Mouse (Mus musculus) brain, embryonic 14.5 days (tissue): Measurements from ENCODE around the gene Trim7. TPM values are rescaled to one million over a fixed set of nuclear protein-coding genes. Genes with fewer than 3 reads are reported as not detected.

Source experiments
- DNase-seq: peaks from one replicate; pipeline ENCODE4 v3.0.0-alpha.2; 2011; ENCODE audit warnings: low read depth
- CTCF ChIP-seq: fragments of 200-500 bp; IDR thresholded peaks from 2 replicates; pipeline ENCODE4 v1.5.1; 2012; ENCODE audit warnings: inconsistent platforms, mild to moderate bottlenecking, moderate library complexity, borderline replicate concordance; ENCODE audit not compliant: insufficient read depth, insufficient read length; ENCODE audit errors: extremely low read depth
- POLR2A ChIP-seq: fragments of 200-500 bp; IDR thresholded peaks from 2 replicates; pipeline ENCODE4 v1.6.1; 2012; ENCODE audit warnings: mild to moderate bottlenecking, inconsistent platforms, borderline replicate concordance; ENCODE audit not compliant: poor library complexity, insufficient read depth, insufficient read length, severe bottlenecking; ENCODE audit errors: extremely low read depth
- polyA plus RNA-seq: library from polyadenylated mRNA; depleted of rRNA; stranded (reverse); fragments of >200 nt; gene quantifications from 2 replicates; pipeline ENCODE4 v1.2.3, GENCODE M21; 2012

Trim7 gene
- polyA plus RNA-seq, 1 experiment = 2.8 TPM

GRCm38 (mm10) chr11:48807563-48808303 is 18.2 kb upstream of the Trim7 start:
- DNase-seq = no peak
- no peak for TF ChIP-seq CTCF
- TF ChIP-seq POLR2A = no peak

GRCm38 (mm10) chr11:48808304-48808646 is 17.7 kb upstream of the Trim7 start:
- no peak for DNase-seq
- no peak for TF ChIP-seq POLR2A
- TF ChIP-seq CTCF = no peak

- no peak for TF ChIP-seq POLR2A
- TF ChIP-seq CTCF = no peak
- peak; percentile 37 for DNase-seq
Observed at GRCm38 (mm10) chr11:48808737-48809433, 17.1 kb upstream of the Trim7 start.

- TF ChIP-seq CTCF (no peak), POLR2A (no peak)
- no peak for DNase-seq
Observed at GRCm38 (mm10) chr11:48809434-48809830, 16.5 kb upstream of the Trim7 start.

GRCm38 (mm10) chr11:48810142-48810541 is 15.8 kb upstream of the Trim7 start:
- no peak for DNase-seq
- TF ChIP-seq CTCF (no peak), POLR2A (no peak)

GRCm38 (mm10) chr11:48813782-48814181 is 12.2 kb upstream of the Trim7 start:
- TF ChIP-seq POLR2A = no peak
- no peak for TF ChIP-seq CTCF
- DNase-seq = no peak

- TF ChIP-seq CTCF (no peak), POLR2A (no peak)
- no peak for DNase-seq
Observed at GRCm38 (mm10) chr11:48815851-48816250, 10.1 kb upstream of the Trim7 start.

GRCm38 (mm10) chr11:48816281-48816781 is 9.6 kb upstream of the Trim7 start:
- DNase-seq = peak; percentile 79
- TF ChIP-seq CTCF = no peak
- no peak for TF ChIP-seq POLR2A

- TF ChIP-seq CTCF (no peak), POLR2A (no peak; the same call in 1 of the 2 replicates)
- peak; percentile 100 for DNase-seq
Observed at GRCm38 (mm10) chr11:48816800-48817665, 8.9 kb upstream of the Trim7 start, which contains the start of gene Trim41. Trim41 (minus strand) TSS chr11:48817353.

- DNase-seq = no peak
Observed at GRCm38 (mm10) chr11:48817794-48818193, 8.1 kb upstream of the Trim7 start.

GRCm38 (mm10) chr11:48818346-48818745 is 7.6 kb upstream of the Trim7 start:
- no peak for TF ChIP-seq CTCF
- no peak for TF ChIP-seq POLR2A
- peak; percentile 96 for DNase-seq

More at GRCm38 (mm10) chr11:48817794-48818193, 8.1 kb upstream of the Trim7 start:
- TF ChIP-seq POLR2A (no peak), CTCF (no peak)
